Mouse (Mus musculus): ENCODE data around the gene Ippk. TPM values are rescaled to one million over a fixed set of nuclear protein-coding genes. Genes with fewer than 3 reads are reported as not detected.
A peak's percentile ranks its signal among the peaks of the same experiment; 100 is the strongest.

Gene Ippk
- 13.8 and 14.5 TPM in 2 replicates for polyA plus RNA-seq (2014; fragmentation: Nextera tagmentation; extraction: Ambion mirVana)

DNA sequence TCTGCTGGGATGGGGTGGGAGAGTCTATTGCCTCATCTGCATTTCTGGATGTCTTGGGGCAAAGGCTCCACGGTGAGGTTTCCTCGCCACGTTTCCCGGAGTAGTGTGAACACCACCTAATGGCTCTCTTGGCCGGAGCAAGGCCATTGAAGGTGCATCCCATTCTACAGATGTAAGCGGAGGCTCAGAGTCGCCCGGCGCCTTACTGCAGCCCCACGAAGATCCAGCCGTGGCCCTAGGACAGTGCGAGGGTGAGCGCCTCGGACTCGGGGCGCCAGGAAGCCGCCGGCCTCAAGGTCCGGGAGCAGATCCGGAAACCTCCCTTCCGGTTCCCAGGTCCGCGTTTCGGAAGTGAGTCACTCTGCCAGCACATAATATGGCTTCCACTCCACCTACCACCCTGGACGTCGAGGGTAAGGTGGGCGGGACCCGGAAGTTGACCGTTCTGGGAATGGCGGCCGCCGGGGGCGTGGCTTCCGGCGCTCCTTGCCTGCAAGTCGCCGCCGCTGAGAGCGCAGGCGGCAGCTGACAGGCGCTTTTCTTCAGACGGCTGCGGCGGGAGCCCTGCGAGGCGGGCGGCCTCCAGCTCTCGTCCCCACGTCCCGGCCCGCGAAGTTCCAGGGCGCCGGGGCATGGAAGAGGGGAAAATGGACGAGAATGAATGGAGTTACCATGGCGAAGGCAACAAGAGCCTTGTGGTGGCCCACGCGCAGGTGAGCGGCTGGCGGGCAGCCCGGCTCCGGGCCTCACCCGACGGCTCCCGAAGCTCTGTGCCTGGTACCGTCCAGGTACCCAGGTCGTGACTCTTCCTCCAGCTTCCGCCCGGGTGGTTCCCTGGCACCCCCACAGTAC, at the start of gene Ippk:
TSS of gene Ippk (plus strand) at position 496 of the 852 bp plus-strand sequence.
- WGBS: under 1% methylated on average over 42 of the region's 69 CpGs
- H3K27me3 ChIP-seq (replicated peaks; ENCODE audit: control insufficient read depth, insufficient read depth, low read length): no peaks in the 10 kb centered on the region
- peak; percentile 99 for ATAC-seq (ENCODE audit: low read depth)
- peak; percentile 99 for DNase-seq (ENCODE audit: low spot score)
- H3K9me3 ChIP-seq (ENCODE audit: control insufficient read depth, low read length): no peaks in the 10 kb centered on the region
- no peaks in the 10 kb centered on the region for H3K36me3 ChIP-seq (ENCODE audit: control insufficient read depth, insufficient read depth, low read length)
- peak within 1 kb of the TSS; percentile 91 for H3K4me3 ChIP-seq (ENCODE audit: low read depth, low read length)
- H3K4me1 ChIP-seq (ENCODE audit: control insufficient read depth, insufficient read depth, low read length): peaks cover 22% of the 10 kb centered on the region
- H3K27ac ChIP-seq (replicated peaks; ENCODE audit: low read depth, low read length): peak within 1 kb of the TSS; percentile 89
- H3K4me2 ChIP-seq (ENCODE audit: low read depth, low read length): peak within 1 kb of the TSS; percentile 92
- peak within 1 kb of the TSS; percentile 83 for H3K9ac ChIP-seq (ENCODE audit: low read depth, low read length)

DNA sequence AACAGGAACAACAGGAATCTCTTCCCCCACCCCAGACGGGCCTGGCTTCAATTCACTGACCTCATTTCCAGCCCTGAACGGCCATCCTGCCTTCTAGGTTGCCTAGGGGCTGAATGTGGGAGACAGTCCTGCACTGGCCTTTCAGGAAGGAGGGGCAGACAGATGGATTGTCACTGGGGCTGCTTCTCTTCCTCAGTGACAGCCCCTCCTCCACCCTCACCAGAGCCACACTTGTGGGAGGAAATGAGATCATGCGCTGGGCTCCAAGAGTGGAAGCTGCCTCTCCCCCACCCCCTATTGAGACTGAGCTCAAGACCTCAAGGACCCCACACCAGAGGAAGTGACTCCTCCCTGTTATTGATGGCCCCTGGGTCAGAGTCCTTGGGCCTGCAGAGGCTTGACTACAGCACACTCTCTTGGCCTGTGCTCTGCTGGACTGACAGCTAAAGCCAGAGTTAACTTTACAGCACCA, 49.6 kb upstream of the Ippk start:
- no peak overlapping the region for H3K9ac ChIP-seq (ENCODE audit: low read depth, low read length)
- H3K4me3 ChIP-seq (ENCODE audit: low read depth, low read length): no peak overlapping the region
- peak; percentile 77 for DNase-seq (ENCODE audit: low spot score)
- no peaks in the 10 kb centered on the region for H3K27me3 ChIP-seq (replicated peaks; ENCODE audit: control insufficient read depth, insufficient read depth, low read length)
- peak; percentile 34; the same call in 1 of the 2 replicates for ATAC-seq (ENCODE audit: low read depth)
- peaks cover 41% of the 10 kb centered on the region for H3K36me3 ChIP-seq (ENCODE audit: control insufficient read depth, insufficient read depth, low read length)
- WGBS: 13% methylated on average over 2 of the region's 3 CpGs
- no peak overlapping the region for H3K4me2 ChIP-seq (ENCODE audit: low read depth, low read length)
- H3K27ac ChIP-seq (replicated peaks; ENCODE audit: low read depth, low read length): no peak overlapping the region
- peaks cover 4% of the 10 kb centered on the region for H3K4me1 ChIP-seq (ENCODE audit: control insufficient read depth, insufficient read depth, low read length)
- H3K9me3 ChIP-seq (ENCODE audit: control insufficient read depth, low read length): no peaks in the 10 kb centered on the region

DNA sequence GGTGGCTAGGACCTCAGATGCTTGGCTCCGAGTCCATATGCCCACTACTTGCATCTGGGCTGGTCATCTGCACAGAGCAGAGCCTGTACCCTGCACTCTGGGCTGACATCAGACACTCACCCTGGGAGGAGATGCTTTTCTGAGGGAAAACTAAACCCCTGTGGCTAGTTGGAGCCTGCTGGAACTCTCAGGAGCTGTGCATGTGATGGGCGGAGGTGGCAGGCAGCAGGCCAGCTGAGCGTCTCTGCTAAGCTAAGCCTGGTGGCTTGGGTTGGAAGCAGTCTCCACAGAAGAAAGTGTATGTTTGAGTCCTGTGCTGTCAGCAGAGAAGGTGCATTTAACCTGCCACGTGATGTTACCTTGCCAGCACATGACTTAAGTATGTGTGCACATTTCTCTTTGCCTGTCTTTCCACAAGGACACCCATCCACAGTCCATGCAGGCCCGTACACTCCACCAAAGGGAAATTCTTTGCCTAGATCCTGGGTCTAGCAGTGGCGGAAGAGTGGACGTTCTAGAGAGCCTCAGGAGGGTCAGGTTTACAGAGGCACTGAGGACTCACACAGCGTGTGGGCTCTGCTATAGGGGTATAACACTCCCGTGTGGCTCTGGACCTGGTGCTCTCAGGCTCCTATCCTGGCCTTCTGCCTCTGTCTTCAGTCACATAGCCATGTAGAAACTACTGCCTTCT, 48.5 kb upstream of the Ippk start:
- no peak overlapping the region for H3K9ac ChIP-seq (ENCODE audit: low read depth, low read length)
- H3K4me2 ChIP-seq (ENCODE audit: low read depth, low read length): no peak overlapping the region
- H3K4me1 ChIP-seq (ENCODE audit: control insufficient read depth, insufficient read depth, low read length): no peaks in the 10 kb centered on the region
- H3K27me3 ChIP-seq (replicated peaks; ENCODE audit: control insufficient read depth, insufficient read depth, low read length): no peaks in the 10 kb centered on the region
- no peak for DNase-seq (ENCODE audit: low spot score)
- no peaks in the 10 kb centered on the region for H3K9me3 ChIP-seq (ENCODE audit: control insufficient read depth, low read length)
- H3K36me3 ChIP-seq (ENCODE audit: control insufficient read depth, insufficient read depth, low read length): peaks cover 51% of the 10 kb centered on the region
- WGBS: 90% methylated on average over 9 of the region's 9 CpGs
- ATAC-seq (ENCODE audit: low read depth): no peak
- H3K4me3 ChIP-seq (ENCODE audit: low read depth, low read length): no peak overlapping the region
- no peak overlapping the region for H3K27ac ChIP-seq (replicated peaks; ENCODE audit: low read depth, low read length)

DNA sequence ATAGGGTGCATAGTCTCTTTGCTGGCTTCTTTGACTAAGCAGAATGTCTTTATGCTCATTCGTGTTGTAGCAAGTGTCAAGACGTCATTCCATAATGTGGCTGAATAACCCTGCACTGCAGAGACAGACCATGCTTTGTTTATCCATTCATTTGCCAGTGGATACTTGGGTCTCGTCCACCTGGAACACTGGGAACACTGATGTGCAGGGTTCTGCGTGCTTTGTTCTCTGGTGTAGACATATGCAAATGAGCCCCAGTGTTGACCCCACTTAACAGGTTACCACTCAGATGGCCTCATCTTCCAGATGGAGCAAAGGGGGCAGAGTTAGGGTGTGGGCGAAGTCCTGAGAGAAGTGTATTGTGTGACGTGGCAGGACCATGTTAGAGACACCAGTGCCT, 46.7 kb upstream of the Ippk start:
- no peak overlapping the region for H3K4me3 ChIP-seq (ENCODE audit: low read depth, low read length)
- no peak overlapping the region for H3K9ac ChIP-seq (ENCODE audit: low read depth, low read length)
- H3K27me3 ChIP-seq (replicated peaks; ENCODE audit: control insufficient read depth, insufficient read depth, low read length): no peaks in the 10 kb centered on the region
- no peak overlapping the region for H3K27ac ChIP-seq (replicated peaks; ENCODE audit: low read depth, low read length)
- no peaks in the 10 kb centered on the region for H3K9me3 ChIP-seq (ENCODE audit: control insufficient read depth, low read length)
- H3K4me2 ChIP-seq (ENCODE audit: low read depth, low read length): no peak overlapping the region
- H3K36me3 ChIP-seq (ENCODE audit: control insufficient read depth, insufficient read depth, low read length): peaks cover 68% of the 10 kb centered on the region
- DNase-seq (ENCODE audit: low spot score): no peak
- no peak for ATAC-seq (ENCODE audit: low read depth)
- 69% methylated on average over 6 of the region's 6 CpGs for WGBS
- H3K4me1 ChIP-seq (ENCODE audit: control insufficient read depth, insufficient read depth, low read length): no peaks in the 10 kb centered on the region

DNA sequence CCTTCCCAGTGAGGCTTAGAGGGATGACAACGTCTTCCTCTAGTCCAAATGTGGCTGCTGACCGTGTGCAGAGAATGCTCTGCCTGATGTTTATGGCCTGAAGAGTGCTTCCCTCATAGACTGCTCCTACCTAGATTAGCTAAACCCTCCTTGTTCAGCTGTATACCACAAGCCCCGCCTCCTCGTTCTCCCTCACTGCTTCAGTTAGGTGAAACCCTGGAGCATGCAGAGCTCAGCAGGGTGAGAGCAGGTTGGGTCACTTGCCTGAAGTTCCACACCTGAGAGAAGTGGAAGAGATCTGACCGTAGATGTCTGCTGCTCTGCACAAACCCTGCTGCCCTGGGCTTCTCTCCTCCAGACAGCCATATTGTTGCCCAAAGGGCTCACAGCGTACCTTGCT, 46.3 kb upstream of the Ippk start:
- no peak overlapping the region for H3K9ac ChIP-seq (ENCODE audit: low read depth, low read length)
- 0 out of 2 replicates have a peak, but pooled peaks have one; percentile 31 for ATAC-seq (ENCODE audit: low read depth)
- DNase-seq (ENCODE audit: low spot score): no peak
- H3K4me1 ChIP-seq (ENCODE audit: control insufficient read depth, insufficient read depth, low read length): no peaks in the 10 kb centered on the region
- WGBS: 74% methylated on average over 6 of the region's 6 CpGs
- H3K27me3 ChIP-seq (replicated peaks; ENCODE audit: control insufficient read depth, insufficient read depth, low read length): no peaks in the 10 kb centered on the region
- H3K4me3 ChIP-seq (ENCODE audit: low read depth, low read length): no peak overlapping the region
- H3K27ac ChIP-seq (replicated peaks; ENCODE audit: low read depth, low read length): no peak overlapping the region
- peaks cover 68% of the 10 kb centered on the region for H3K36me3 ChIP-seq (ENCODE audit: control insufficient read depth, insufficient read depth, low read length)
- no peaks in the 10 kb centered on the region for H3K9me3 ChIP-seq (ENCODE audit: control insufficient read depth, low read length)
- H3K4me2 ChIP-seq (ENCODE audit: low read depth, low read length): no peak overlapping the region

DNA sequence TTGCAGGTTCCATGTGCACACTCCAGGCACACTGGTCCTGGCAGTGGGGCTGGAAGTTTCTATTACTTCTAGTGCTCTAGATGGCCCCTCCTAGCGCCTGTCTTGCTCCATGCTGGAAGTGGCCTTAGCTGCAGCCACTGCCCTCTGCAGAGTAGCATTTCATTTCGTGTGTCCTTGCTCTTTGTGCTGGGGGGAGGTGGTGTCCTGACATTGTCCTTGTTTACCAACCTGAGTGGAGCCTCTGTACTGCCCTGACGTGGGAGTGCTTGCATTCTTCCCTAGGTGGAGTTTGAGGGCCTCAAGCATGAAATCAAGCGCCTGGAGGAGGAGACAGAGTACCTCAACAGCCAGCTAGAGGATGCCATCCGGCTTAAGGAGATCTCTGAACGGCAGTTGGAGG, 43.4 kb upstream of the Ippk start:
- no peak for DNase-seq (ENCODE audit: low spot score)
- H3K27me3 ChIP-seq (replicated peaks; ENCODE audit: control insufficient read depth, insufficient read depth, low read length): no peaks in the 10 kb centered on the region
- no peak overlapping the region for H3K4me2 ChIP-seq (ENCODE audit: low read depth, low read length)
- no peaks in the 10 kb centered on the region for H3K4me1 ChIP-seq (ENCODE audit: control insufficient read depth, insufficient read depth, low read length)
- H3K9ac ChIP-seq (ENCODE audit: low read depth, low read length): no peak overlapping the region
- ATAC-seq (ENCODE audit: low read depth): no peak
- peaks cover 82% of the 10 kb centered on the region for H3K36me3 ChIP-seq (ENCODE audit: control insufficient read depth, insufficient read depth, low read length)
- H3K27ac ChIP-seq (replicated peaks; ENCODE audit: low read depth, low read length): no peak overlapping the region
- 81% methylated on average over 6 of the region's 6 CpGs for WGBS
- H3K4me3 ChIP-seq (ENCODE audit: low read depth, low read length): no peak overlapping the region
- no peaks in the 10 kb centered on the region for H3K9me3 ChIP-seq (ENCODE audit: control insufficient read depth, low read length)

DNA sequence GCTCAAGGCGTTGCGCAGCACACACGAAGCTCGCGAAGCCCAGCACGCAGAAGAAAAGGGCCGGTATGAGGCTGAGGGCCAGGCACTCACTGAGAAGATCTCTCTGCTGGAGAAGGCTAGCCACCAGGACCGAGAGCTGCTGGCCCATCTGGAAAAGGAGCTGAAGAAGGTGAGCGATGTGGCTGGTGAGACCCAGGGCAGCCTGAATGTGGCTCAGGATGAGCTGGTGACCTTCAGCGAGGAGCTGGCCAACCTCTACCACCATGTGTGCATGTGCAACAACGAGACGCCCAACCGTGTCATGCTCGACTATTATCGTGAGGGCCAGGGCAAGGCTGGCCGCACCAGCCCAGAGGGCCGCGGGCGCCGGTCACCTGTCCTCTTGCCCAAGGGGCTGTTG, 41.7 kb upstream of the Ippk start:
- DNase-seq (ENCODE audit: low spot score) (no peak), ATAC-seq (ENCODE audit: low read depth) (no peak)
- H3K4me1 ChIP-seq (ENCODE audit: control insufficient read depth, insufficient read depth, low read length): no peaks in the 10 kb centered on the region
- peaks cover 94% of the 10 kb centered on the region for H3K36me3 ChIP-seq (ENCODE audit: control insufficient read depth, insufficient read depth, low read length)
- H3K9ac ChIP-seq (ENCODE audit: low read depth, low read length): no peak overlapping the region
- WGBS: 95% methylated on average over 15 of the region's 20 CpGs
- H3K27ac ChIP-seq (replicated peaks; ENCODE audit: low read depth, low read length): no peak overlapping the region
- no peak overlapping the region for H3K4me2 ChIP-seq (ENCODE audit: low read depth, low read length)
- H3K27me3 ChIP-seq (replicated peaks; ENCODE audit: control insufficient read depth, insufficient read depth, low read length): no peaks in the 10 kb centered on the region
- H3K9me3 ChIP-seq (ENCODE audit: control insufficient read depth, low read length): no peaks in the 10 kb centered on the region
- H3K4me3 ChIP-seq (ENCODE audit: low read depth, low read length): no peak overlapping the region

DNA sequence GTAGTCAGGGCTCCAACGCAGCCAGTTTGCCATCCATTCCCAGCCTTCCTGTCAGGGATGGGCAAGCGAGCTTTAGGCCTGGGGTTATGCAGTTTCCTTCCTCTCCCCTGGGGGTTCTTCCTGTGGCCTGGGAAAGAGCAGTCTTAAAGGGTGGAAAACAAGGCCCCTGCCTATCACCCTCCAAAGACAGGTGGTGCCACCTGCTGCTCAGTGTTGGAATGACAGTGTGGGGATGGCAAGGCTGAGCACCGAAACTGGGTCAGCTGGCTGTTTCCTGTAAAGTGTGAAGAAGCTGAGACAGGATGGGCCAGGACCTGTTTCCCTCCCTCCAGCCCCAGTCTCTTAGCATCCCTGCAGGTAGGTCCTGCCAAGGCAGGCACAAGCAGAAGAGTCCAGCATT, 39.8 kb upstream of the Ippk start:
- Histone ChIP-seq H3K27me3 (replicated peaks; ENCODE audit: control insufficient read depth, insufficient read depth, low read length) (no peaks in the 10 kb centered on the region), H3K36me3 (ENCODE audit: control insufficient read depth, insufficient read depth, low read length) (peaks cover 98% of the 10 kb centered on the region), H3K4me2 (ENCODE audit: low read depth, low read length) (no peak overlapping the region), H3K4me1 (ENCODE audit: control insufficient read depth, insufficient read depth, low read length) (no peaks in the 10 kb centered on the region), H3K27ac (replicated peaks; ENCODE audit: low read depth, low read length) (no peak overlapping the region), H3K9me3 (ENCODE audit: control insufficient read depth, low read length) (no peaks in the 10 kb centered on the region), H3K4me3 (ENCODE audit: low read depth, low read length) (no peak overlapping the region), H3K9ac (ENCODE audit: low read depth, low read length) (no peak overlapping the region)
- DNase-seq (ENCODE audit: low spot score): peak; percentile 77
- WGBS: 35% methylated on average over 3 of the region's 3 CpGs
- peak; percentile 63 for ATAC-seq (ENCODE audit: low read depth)

Measured in embryonic facial prominence, embryonic 14.5 days (tissue).